Mouse (Mus musculus): ENCODE data around the gene Ankrd44.

DNA sequence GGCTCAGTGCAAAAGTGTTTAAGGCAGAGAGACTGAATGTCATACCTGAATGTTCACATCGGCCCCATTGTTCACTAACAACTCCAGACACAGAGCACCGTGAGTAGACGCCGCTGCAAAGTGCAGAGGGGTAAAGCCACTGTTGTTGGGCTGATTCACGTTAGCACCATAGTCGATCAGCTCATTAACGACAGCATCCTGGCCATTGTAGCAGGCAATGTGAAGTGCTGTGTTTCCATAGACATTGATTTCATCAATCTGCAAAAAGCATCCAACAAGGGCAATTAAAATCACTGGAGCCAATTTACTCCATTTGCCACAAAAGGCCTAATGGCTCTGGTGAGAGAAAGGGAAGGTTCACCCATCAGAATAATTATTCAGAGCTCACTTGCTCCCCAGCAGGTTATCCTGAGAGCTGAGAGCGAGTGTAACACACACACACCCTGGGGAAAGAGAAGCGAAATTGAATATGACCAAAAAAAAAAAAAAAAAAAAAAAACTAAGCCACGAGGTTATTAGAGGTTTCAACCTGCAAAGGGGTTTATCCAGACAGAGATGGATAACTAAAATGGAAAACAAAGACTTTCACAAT, 163.9 kb downstream of the Ankrd44 start:
- TF ChIP-seq CTCF (IDR thresholded peaks at IDR 0.05; ENCODE audit: control insufficient read depth, insufficient read depth, insufficient replicate concordance, low read depth, low read length) = no peak
- TF ChIP-seq POLR2A (IDR thresholded peaks at IDR 0.05; ENCODE audit: control insufficient read depth, low read depth, low read length) = no peak

Measured in testis, adult 2 months (tissue).